31 mouse cellular contexts compared by ENCODE assay signal in genomic region chr14:91027054-91027453, GRCm38 (mm10).
"Had no signal": no experiment of that assay in that cellular context is flagged by ENCODE, and none has a peak within 500 bp of the region (broad histone marks: within the 10 kb centered on the region; RNA-seq: fewer than 3 reads in every experiment).

No protein-coding gene starts in this region.

- H3K27ac ChIP-seq: limb, embryonic 10.5 days; limb, embryonic 12.5 days; limb, embryonic 13.5 days; limb, embryonic 15.5 days; liver, embryonic 12.5 days; liver, embryonic 13.5 days; liver, embryonic 14.5 days; liver, embryonic 15.5 days; lung, embryonic 15.5 days; macrophage; midbrain, embryonic 10.5 days; midbrain, embryonic 12.5 days; midbrain, embryonic 13.5 days; midbrain, embryonic 15.5 days; neural tube, embryonic 12.5 days had no signal

- H3K9ac ChIP-seq: limb, embryonic 12.5 days; limb, embryonic 13.5 days; limb, embryonic 15.5 days; liver, embryonic 12.5 days; liver, embryonic 13.5 days; liver, embryonic 14.5 days; liver, embryonic 15.5 days; liver, postnatal 0 days; lung, embryonic 14.5 days; lung, embryonic 15.5 days; midbrain, embryonic 12.5 days; midbrain, embryonic 13.5 days; midbrain, embryonic 15.5 days; neural tube, embryonic 12.5 days had no signal

- H3K9me3 ChIP-seq: limb, embryonic 10.5 days; limb, embryonic 12.5 days; limb, embryonic 13.5 days; limb, embryonic 15.5 days; liver, embryonic 12.5 days; liver, embryonic 13.5 days; liver, embryonic 15.5 days; lung, embryonic 15.5 days; megakaryocyte, embryonic 14.5 days; midbrain, embryonic 10.5 days; midbrain, embryonic 12.5 days; midbrain, embryonic 13.5 days; midbrain, embryonic 15.5 days; neural tube, embryonic 12.5 days had no signal

- H3K4me3 ChIP-seq: limb, embryonic 10.5 days; limb, embryonic 12.5 days; limb, embryonic 13.5 days; limb, embryonic 15.5 days; liver, embryonic 12.5 days; liver, embryonic 13.5 days; liver, embryonic 15.5 days; lung, embryonic 15.5 days; megakaryocyte, embryonic 14.5 days; midbrain, embryonic 10.5 days; midbrain, embryonic 12.5 days; midbrain, embryonic 13.5 days; midbrain, embryonic 15.5 days; myocyte; neural tube, embryonic 12.5 days had no signal

- H3K4me2 ChIP-seq: limb, embryonic 12.5 days; limb, embryonic 13.5 days; limb, embryonic 15.5 days; liver, embryonic 11.5 days; liver, embryonic 12.5 days; liver, embryonic 13.5 days; liver, embryonic 15.5 days; lung, embryonic 14.5 days; lung, embryonic 15.5 days; midbrain, embryonic 11.5 days; midbrain, embryonic 12.5 days; midbrain, embryonic 13.5 days; midbrain, embryonic 15.5 days; neural tube, embryonic 12.5 days had no signal

- H3K36me3 ChIP-seq: limb, embryonic 10.5 days; limb, embryonic 12.5 days; limb, embryonic 13.5 days; limb, embryonic 15.5 days; liver, embryonic 12.5 days; liver, embryonic 13.5 days; liver, embryonic 15.5 days; lung, embryonic 15.5 days; midbrain, embryonic 10.5 days; midbrain, embryonic 12.5 days; midbrain, embryonic 13.5 days; midbrain, embryonic 15.5 days; neural tube, embryonic 12.5 days had no signal

- ATAC-seq: liver, embryonic 12.5 days; liver, postnatal 0 days; lung, postnatal 0 days; midbrain, embryonic 13.5 days; midbrain, embryonic 15.5 days; midbrain, embryonic 16.5 days had no signal

- H3K27me3 ChIP-seq: limb, embryonic 12.5 days; limb, embryonic 13.5 days; limb, embryonic 15.5 days; liver, embryonic 12.5 days; liver, embryonic 13.5 days; liver, embryonic 15.5 days; lung, embryonic 15.5 days; megakaryocyte, embryonic 14.5 days; midbrain, embryonic 12.5 days; midbrain, embryonic 13.5 days; midbrain, embryonic 15.5 days; neural tube, embryonic 12.5 days had no signal

- H3K4me1 ChIP-seq: limb, embryonic 10.5 days; limb, embryonic 12.5 days; limb, embryonic 13.5 days; limb, embryonic 15.5 days; liver, embryonic 12.5 days; liver, embryonic 13.5 days; liver, embryonic 15.5 days; lung, embryonic 15.5 days; megakaryocyte, embryonic 14.5 days; midbrain, embryonic 10.5 days; midbrain, embryonic 12.5 days; midbrain, embryonic 13.5 days; midbrain, embryonic 15.5 days; neural tube, embryonic 12.5 days had no signal

- DNase-seq: left cerebral cortex, postnatal 4 days; liver; liver, embryonic 13.5 days; liver, postnatal 0 days; lung, adult 18-20 months; lung, adult 2 months; lung, embryonic 14.5 days; lung, postnatal 10 days; lung, postnatal 36 days; lung, postnatal 4 days; midbrain, embryonic 14.5 days had no signal
